Mouse (Mus musculus) urinary bladder, adult 18-20 months (tissue): ENCODE data around the gene 8030411F24Rik.
"Not testable (repeated sequence)": the region's sequence is repeated elsewhere in the genome, so short reads cannot be mapped to it uniquely, and the experiment has no call there.

Source experiments
- DNase-seq, 2 experiments: peaks; one replicate each; pipeline ENCODE4 v3.0.0; 2022; ENCODE audit warnings: low spot score in 2 of 2, mixed read lengths in 2 of 2

The 8030411F24Rik gene

GRCm38 (mm10) chr2:148781709-148782108, at the start of gene 8030411F24Rik:
Gene 8030411F24Rik, plus strand, starts transcription at chr2:148782009.
- no peak for DNase-seq

GRCm38 (mm10) chr2:148732327-148733000, 49.3 kb upstream of the 8030411F24Rik start, which contains the start of gene Napb:
Gene Napb, minus strand, starts transcription at chr2:148732467.
- peak; percentile 92 to 95 for DNase-seq

GRCm38 (mm10) chr2:148743001-148743400, 38.8 kb upstream of the 8030411F24Rik start:
- DNase-seq, result no peak

- DNase-seq, result no peak
Observed at GRCm38 (mm10) chr2:148743846-148744407, 37.9 kb upstream of the 8030411F24Rik start.

GRCm38 (mm10) chr2:148750058-148750457, 31.8 kb upstream of the 8030411F24Rik start, which contains the start of gene Cstl1:
Gene Cstl1, plus strand, starts transcription at chr2:148750358.
- no peak for DNase-seq

GRCm38 (mm10) chr2:148751893-148752813, 29.7 kb upstream of the 8030411F24Rik start:
- DNase-seq, result peak; percentile 35 to 40

GRCm38 (mm10) chr2:148754310-148754846, 27.4 kb upstream of the 8030411F24Rik start:
- DNase-seq, result no peak

- no peak for DNase-seq
Observed at GRCm38 (mm10) chr2:148763648-148764388, 18.0 kb upstream of the 8030411F24Rik start.

GRCm38 (mm10) chr2:148771397-148771796, 10.4 kb upstream of the 8030411F24Rik start, which contains the start of gene Cst11:
Gene Cst11, minus strand, starts transcription at chr2:148771497.
- DNase-seq, result not testable (repeated sequence)

GRCm38 (mm10) chr2:148789142-148789541, 7.3 kb downstream of the 8030411F24Rik start, which contains the start of gene Cst12:
Gene Cst12, plus strand, starts transcription at chr2:148789361.
- no peak for DNase-seq

- no peak for DNase-seq
Observed at GRCm38 (mm10) chr2:148798485-148798884, 16.7 kb downstream of the 8030411F24Rik start, which contains the start of gene Cst8. Gene Cst8, plus strand, starts transcription at chr2:148798785.

GRCm38 (mm10) chr2:148801491-148801921, 19.7 kb downstream of the 8030411F24Rik start:
- DNase-seq, result no peak

GRCm38 (mm10) chr2:148806696-148807095, 24.9 kb downstream of the 8030411F24Rik start:
- no peak for DNase-seq

GRCm38 (mm10) chr2:148819909-148820308, 38.1 kb downstream of the 8030411F24Rik start, which contains the start of gene Cst13:
Gene Cst13, plus strand, starts transcription at chr2:148820081.
- DNase-seq, result no peak

GRCm38 (mm10) chr2:148825986-148826385, 44.2 kb downstream of the 8030411F24Rik start:
- DNase-seq, result no peak

- no peak for DNase-seq
Observed at GRCm38 (mm10) chr2:148834912-148835311, 53.1 kb downstream of the 8030411F24Rik start, which contains the start of gene Cst9. Gene Cst9, plus strand, starts transcription at chr2:148835147.
